Mouse (Mus musculus) adrenal gland, adult 8-10 months (tissue): ENCODE data around the gene Itih5. TPM values are rescaled to one million over a fixed set of nuclear protein-coding genes. Genes with fewer than 3 reads are reported as not detected.

ENCODE experiments used
- total RNA-seq, 4 experiments: library from RNA; stranded (reverse); gene quantifications; 2 replicates each; pipeline ENCODE4 v1.2.4; 2022

The Itih5 gene
- total RNA-seq, 4 experiments from 2014 or later: 25.9 to 65.0 (median 44.1) TPM

Other genes starting within 250 kb of the Itih5 start
- 10 to 100 TPM; 11.8 to 12.7 (median 12.4) TPM for gene Taf3, start 105.0 kb upstream of the Itih5 start, total RNA-seq
- 100 to 1,000 TPM; 232 to 390 (median 312) TPM for gene Atp5c1, start 73.1 kb upstream of the Itih5 start, total RNA-seq
- 10 to 100 TPM; 12.3 to 18.2 (median 15.6) TPM for gene Kin, start 73.0 kb upstream of the Itih5 start, total RNA-seq
- gene Itih2, start 22.2 kb upstream of the Itih5 start, total RNA-seq: 10 to 100 TPM in 2 of 4 experiments, 1 to 10 TPM in 2; 9.3 to 11.1 (median 10.1) TPM
- gene Sfmbt2, start 216.9 kb downstream of the Itih5 start, total RNA-seq: 1 to 10 TPM in 1 of 4 experiments, under 1 TPM in 3; 0.58 to 1.1 (median 0.78) TPM